Mouse (Mus musculus) regulatory T cell (primary cell): Measurements from ENCODE around the gene Tnni2.
"Not testable (repeated sequence)": the region's sequence is repeated elsewhere in the genome, so short reads cannot be mapped to it uniquely, and the experiment has no call there.

Experiments
- in situ Hi-C: fragments of 300-600 bp; cut with MboI, MseI; formaldehyde crosslinking; loops from one replicate; pipeline ENCODE4 v1.15.1; 2025; ENCODE audit warnings: high pct_unique_total_duplicates

Gene Tnni2

GRCm38 (mm10) chr7:142441585-142441984 is at the start of gene Tnni2:
Gene Tnni2, plus strand, starts transcription at chr7:142441808.
- in situ Hi-C loops, result loop anchor here (5.0 kb wide), 2 partner anchors 56 to 236 kb away; partner anchors contain the start of gene Tnnt3

GRCm38 (mm10) chr7:142393191-142393590 is 48.4 kb upstream of the Tnni2 start:
- in situ Hi-C loops, result no loop called here

- in situ Hi-C loops, result no loop called here
These were observed 47.1 kb upstream of the Tnni2 start for GRCm38 (mm10) chr7:142394261-142395190.

GRCm38 (mm10) chr7:142395472-142395871 is 46.1 kb upstream of the Tnni2 start:
- in situ Hi-C loops, result no loop called here

GRCm38 (mm10) chr7:142396611-142397010 is 45.0 kb upstream of the Tnni2 start:
- in situ Hi-C loops, result no loop called here

GRCm38 (mm10) chr7:142398052-142398451 is 43.6 kb upstream of the Tnni2 start:
- in situ Hi-C loops, result no loop called here

- in situ Hi-C loops, result no loop called here
These were observed 42.4 kb upstream of the Tnni2 start for GRCm38 (mm10) chr7:142399250-142399649.

- in situ Hi-C loops, result no loop called here
These were observed 41.4 kb upstream of the Tnni2 start for GRCm38 (mm10) chr7:142400112-142400749.

- in situ Hi-C loops, result no loop called here
These were observed 40.9 kb upstream of the Tnni2 start for GRCm38 (mm10) chr7:142400750-142401142.

- in situ Hi-C loops, result no loop called here
These were observed 38.0 kb upstream of the Tnni2 start for GRCm38 (mm10) chr7:142403591-142403990.

GRCm38 (mm10) chr7:142405134-142405533 is 36.5 kb upstream of the Tnni2 start:
- in situ Hi-C loops, result not testable (repeated sequence)

GRCm38 (mm10) chr7:142407935-142408334 is 33.7 kb upstream of the Tnni2 start:
- in situ Hi-C loops, result no loop called here

- in situ Hi-C loops, result no loop called here
These were observed 32.9 kb upstream of the Tnni2 start for GRCm38 (mm10) chr7:142408686-142409085.

- in situ Hi-C loops, result no loop called here
These were observed 32.0 kb upstream of the Tnni2 start for GRCm38 (mm10) chr7:142409603-142410002.

- in situ Hi-C loops, result no loop called here
These were observed 28.3 kb upstream of the Tnni2 start for GRCm38 (mm10) chr7:142413285-142413684.

GRCm38 (mm10) chr7:142415314-142415713 is 26.3 kb upstream of the Tnni2 start:
- in situ Hi-C loops, result no loop called here

GRCm38 (mm10) chr7:142416225-142416624 is 25.4 kb upstream of the Tnni2 start:
- in situ Hi-C loops, result no loop called here

GRCm38 (mm10) chr7:142418027-142418426 is 23.6 kb upstream of the Tnni2 start:
- in situ Hi-C loops, result no loop called here

- in situ Hi-C loops, result no loop called here
These were observed 22.9 kb upstream of the Tnni2 start for GRCm38 (mm10) chr7:142418679-142419078.

- in situ Hi-C loops, result no loop called here
These were observed 21.7 kb upstream of the Tnni2 start for GRCm38 (mm10) chr7:142419887-142420286.

- in situ Hi-C loops, result no loop called here
These were observed 19.8 kb upstream of the Tnni2 start for GRCm38 (mm10) chr7:142421826-142422225.

- in situ Hi-C loops, result no loop called here
These were observed 15.9 kb upstream of the Tnni2 start for GRCm38 (mm10) chr7:142425641-142426213.
